Mouse (Mus musculus) liver, postnatal 0 days (tissue): ENCODE results near the gene Vps45. TPM values are rescaled to one million over a fixed set of nuclear protein-coding genes. Genes with fewer than 3 reads are reported as not detected.

Experiments used
- ATAC-seq: fragments of 200-750 bp; cut with Nextera tagmentation; 2 replicates; pipeline ENCODE4 v1.8.0; 2017; ENCODE audit warnings: mild to moderate bottlenecking, moderate library complexity
- DNase-seq: peaks from one replicate; pipeline ENCODE4 v3.0.0-alpha.2; 2016
- H3K27ac ChIP-seq: fragments of 300-500 bp; sonication (generic); 2 replicates; pipeline ENCODE4 v1.5.1; 2014; ENCODE audit warnings: antibody characterized with exemption, moderate library complexity, mild to moderate bottlenecking, low read depth
- H3K27me3 ChIP-seq: fragments of 300-500 bp; sonication (generic); 2 replicates; pipeline ENCODE4 v1.6.1; 2014; ENCODE audit warnings: low read length, control low read depth, mixed read lengths; ENCODE audit not compliant: insufficient read depth
- H3K36me3 ChIP-seq: fragments of 300-500 bp; sonication (generic); replicated peaks from 2 replicates; pipeline ENCODE4 v1.6.1; 2014; ENCODE audit warnings: mild to moderate bottlenecking, control low read depth, low read length, moderate library complexity, mixed read lengths; ENCODE audit not compliant: insufficient read depth
- H3K4me1 ChIP-seq: fragments of 300-500 bp; sonication (generic); 2 replicates; pipeline ENCODE4 v1.6.1; 2014; ENCODE audit warnings: antibody characterized with exemption, mild to moderate bottlenecking, control low read depth; ENCODE audit not compliant: insufficient read depth
- H3K4me2 ChIP-seq: fragments of 300-500 bp; sonication (generic); 2 replicates; pipeline ENCODE4 v1.6.1; 2014; ENCODE audit warnings: low read depth, mild to moderate bottlenecking, low read length, moderate library complexity, mixed read lengths
- H3K4me3 ChIP-seq: fragments of 300-500 bp; sonication (generic); 2 replicates; pipeline ENCODE4 v1.5.1; 2014; ENCODE audit warnings: low read depth, low read length
- H3K9ac ChIP-seq: fragments of 300-500 bp; sonication (generic); replicated peaks from 2 replicates; pipeline ENCODE4 v1.6.1; 2014; ENCODE audit warnings: mild to moderate bottlenecking, moderate library complexity
- H3K9me3 ChIP-seq: fragments of 300-500 bp; sonication (generic); 2 replicates; pipeline ENCODE4 v1.6.1; 2016; ENCODE audit warnings: mild to moderate bottlenecking, control low read depth, low read length, mixed read lengths
- CTCF ChIP-seq: sonication (generic); IDR thresholded peaks from 2 replicates; pipeline ENCODE4 v1.5.1; 2016; ENCODE audit warnings: antibody characterized with exemption, low read depth
- EP300 ChIP-seq: IDR thresholded peaks from 2 replicates; pipeline ENCODE4 v1.6.1; 2016; ENCODE audit warnings: antibody characterized with exemption, low read depth, mild to moderate bottlenecking
- WGBS: fragments of 180-500 bp; shearing (Covaris S2); extraction: QIAGEN DNeasy Blood & Tissue Kit; methylation state at CpG from one replicate; pipeline ENCODE4 v1.1.7; 2014; ENCODE audit not compliant: insufficient replicate concordance; 5-methylcytosine and 5-hydroxymethylcytosine counted together
- polyA plus RNA-seq: library from polyadenylated mRNA; unstranded; fragments of >200 nt; fragmentation: Nextera tagmentation; extraction: Ambion mirVana; gene quantifications from 2 replicates; pipeline ENCODE4 v1.2.1, GENCODE M21; 2015

Gene Vps45
- polyA plus RNA-seq, 1 experiment from 2014 or later: 12.5 TPM

GRCm38 (mm10) chr3:96038156-96038555 is 20.1 kb downstream of the Vps45 start:
- Histone ChIP-seq H3K27me3 (no peaks in the 10 kb centered on the region), H3K27ac (no peak overlapping the region), H3K4me2 (no peak overlapping the region), H3K4me1 (peaks cover 1% of the 10 kb centered on the region; the same call in 1 of the 2 replicates), H3K9ac (no peak overlapping the region), H3K36me3 (peaks cover 7% of the 10 kb centered on the region; the same call in 1 of the 2 replicates), H3K9me3 (no peaks in the 10 kb centered on the region), H3K4me3 (no peak overlapping the region)
- WGBS: 83% methylated on average over 5 of the region's 5 CpGs
- DNase-seq (no peak), ATAC-seq (no peak)
- TF ChIP-seq CTCF (no peak), EP300 (no peak)

- TF ChIP-seq CTCF (no peak), EP300 (no peak)
- Histone ChIP-seq H3K4me1 (peaks cover 4% of the 10 kb centered on the region; the same call in 1 of the 2 replicates), H3K27me3 (no peaks in the 10 kb centered on the region), H3K9ac (no peak overlapping the region), H3K27ac (no peak overlapping the region), H3K9me3 (no peaks in the 10 kb centered on the region), H3K4me2 (no peak overlapping the region), H3K36me3 (peaks cover 9% of the 10 kb centered on the region; the same call in 1 of the 2 replicates), H3K4me3 (no peak overlapping the region)
- ATAC-seq (no peak), DNase-seq (no peak)
- WGBS: 81% methylated on average over 6 of the region's 6 CpGs
These were observed 21.5 kb downstream of the Vps45 start for GRCm38 (mm10) chr3:96036796-96037195.

- no peak overlapping the region for H3K27ac ChIP-seq
- peaks cover 4% of the 10 kb centered on the region; the same call in 1 of the 2 replicates for H3K4me1 ChIP-seq
- no peak overlapping the region for H3K4me3 ChIP-seq
- H3K4me2 ChIP-seq: no peak overlapping the region
- no peak for DNase-seq
- TF ChIP-seq EP300 (no peak), CTCF (no peak)
- H3K9ac ChIP-seq: no peak overlapping the region
- ATAC-seq: no peak
- 0 out of 2 replicates have a peak, but pooled peaks cover 6% of the 10 kb centered on the region for H3K36me3 ChIP-seq
- WGBS: 59% methylated on average over 4 of the region's 4 CpGs
- no peaks in the 10 kb centered on the region for H3K27me3 ChIP-seq
- H3K9me3 ChIP-seq: no peaks in the 10 kb centered on the region
These were observed 25.2 kb downstream of the Vps45 start for GRCm38 (mm10) chr3:96033046-96033445.

GRCm38 (mm10) chr3:96032652-96033017 is 25.6 kb downstream of the Vps45 start:
- Histone ChIP-seq H3K36me3 (0 out of 2 replicates have a peak, but pooled peaks cover 6% of the 10 kb centered on the region), H3K4me3 (no peak overlapping the region), H3K27ac (no peak overlapping the region), H3K4me1 (peaks cover 4% of the 10 kb centered on the region; the same call in 1 of the 2 replicates), H3K4me2 (no peak overlapping the region), H3K27me3 (no peaks in the 10 kb centered on the region), H3K9me3 (no peaks in the 10 kb centered on the region), H3K9ac (no peak overlapping the region)
- ATAC-seq: no peak
- WGBS: 50% methylated on average over 6 of the region's 6 CpGs
- DNase-seq: no peak
- TF ChIP-seq CTCF (no peak), EP300 (no peak)

- no peak overlapping the region for H3K4me3 ChIP-seq
- H3K4me1 ChIP-seq: peaks cover 4% of the 10 kb centered on the region; the same call in 1 of the 2 replicates
- no peak overlapping the region for H3K27ac ChIP-seq
- no peak overlapping the region for H3K9ac ChIP-seq
- DNase-seq: no peak
- no peak overlapping the region for H3K4me2 ChIP-seq
- no peaks in the 10 kb centered on the region for H3K27me3 ChIP-seq
- no peak for TF ChIP-seq CTCF
- TF ChIP-seq EP300: no peak
- 0 out of 2 replicates have a peak, but pooled peaks cover 6% of the 10 kb centered on the region for H3K36me3 ChIP-seq
- H3K9me3 ChIP-seq: no peaks in the 10 kb centered on the region
- 33% methylated on average over 6 of the region's 6 CpGs for WGBS
- ATAC-seq: no peak
These were observed 26.1 kb downstream of the Vps45 start for GRCm38 (mm10) chr3:96031991-96032651.

GRCm38 (mm10) chr3:96029766-96030165 is 28.5 kb downstream of the Vps45 start:
- 0 out of 2 replicates have a peak, but pooled peaks cover 6% of the 10 kb centered on the region for H3K36me3 ChIP-seq
- TF ChIP-seq CTCF (no peak), EP300 (no peak)
- H3K27me3 ChIP-seq: no peaks in the 10 kb centered on the region
- H3K9ac ChIP-seq: no peak overlapping the region
- no peak overlapping the region for H3K4me2 ChIP-seq
- ATAC-seq: no peak
- DNase-seq: no peak
- H3K4me1 ChIP-seq: peaks cover 4% of the 10 kb centered on the region; the same call in 1 of the 2 replicates
- no peaks in the 10 kb centered on the region for H3K9me3 ChIP-seq
- 88% methylated on average over 11 of the region's 11 CpGs for WGBS
- H3K27ac ChIP-seq: no peak overlapping the region
- H3K4me3 ChIP-seq: no peak overlapping the region
